Comparison of ENCODE assay signal across 12 mouse cellular contexts in the genomic region with DNA sequence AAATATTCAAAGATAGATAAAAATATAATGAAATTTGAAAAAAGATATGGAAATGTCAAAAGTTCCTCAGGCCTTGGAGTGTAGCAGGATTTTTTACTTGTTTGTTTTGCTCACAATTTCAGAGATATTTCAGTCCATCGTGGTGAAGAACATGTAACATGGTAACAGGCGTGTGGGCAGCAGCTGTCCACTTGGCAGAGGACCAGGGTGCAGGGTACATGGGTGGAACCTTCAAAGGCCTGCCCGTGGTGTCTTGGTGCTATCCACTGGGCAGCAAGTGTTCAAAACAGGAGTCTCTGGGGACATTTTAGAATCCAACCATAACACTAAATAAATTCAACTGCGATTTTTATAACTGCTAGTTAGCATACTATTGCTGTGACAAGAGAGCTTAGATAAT.
DNase-seq lines count a peak whose midpoint lies in the region.
"Had no signal": no experiment of that assay in that cellular context is flagged by ENCODE, and none has a peak within 500 bp of the region (broad histone marks: within the 10 kb centered on the region; RNA-seq: fewer than 3 reads in every experiment).

No protein-coding gene starts in this region.

- DNase-seq in cerebellum, adult 11 months: peak; percentile 29
- no peak for DNase-seq in cerebellum, postnatal 4 days (ENCODE audit: low spot score in 2 of 2)
- DNase-seq in kidney, adult 11 months: peak; percentile 14
- DNase-seq in kidney, postnatal 10 days: no peak
- DNase-seq in testis, postnatal 10 days (ENCODE audit: low spot score): peak; percentile 47
- no peak for DNase-seq in testis, postnatal 14 days (ENCODE audit: low spot score)
- peak; percentile 29 for DNase-seq in skeletal muscle tissue, adult 2 months (ENCODE audit: low read depth, low spot score)
- no peak for DNase-seq in B cell, adult 2 months
- DNase-seq: embryo, embryonic 11 days; heart, adult 2 months; liver, embryonic 13.5 days; thymus, adult 18-20 months had no signal

Comparison
In these comparisons a context has a peak if more than half of its experiments do, and no peak if none do; other contexts are left out.
1. DNase-seq: peak in cerebellum, adult 11 months (single experiment), kidney, adult 11 months (single experiment), testis, postnatal 10 days (single experiment) and skeletal muscle tissue, adult 2 months (single experiment); none in cerebellum, postnatal 4 days (0 of 2), kidney, postnatal 10 days (single experiment), testis, postnatal 14 days (single experiment) and B cell, adult 2 months (0 of 2).